Mouse (Mus musculus) ES-Bruce4 (cell line): ENCODE measurements around the gene Cyp51. TPM values are rescaled to one million over a fixed set of nuclear protein-coding genes. Genes with fewer than 3 reads are reported as not detected.
"Not testable (repeated sequence)": the region's sequence is repeated elsewhere in the genome, so short reads cannot be mapped to it uniquely, and the experiment has no call there.

Experiments
- H3K27ac ChIP-seq: 2 replicates; pipeline ENCODE4 v1.5.1; 2012; ENCODE audit warnings: low read length, inconsistent platforms; ENCODE audit not compliant: insufficient read depth
- H3K27me3 ChIP-seq: 2 replicates; pipeline ENCODE4 v1.6.1; 2012; ENCODE audit warnings: mild to moderate bottlenecking, low read length, inconsistent platforms; ENCODE audit not compliant: control insufficient read depth, poor library complexity, insufficient read depth, severe bottlenecking
- H3K36me3 ChIP-seq: 2 replicates; pipeline ENCODE4 v1.6.1; 2012; ENCODE audit warnings: inconsistent platforms, mild to moderate bottlenecking, low read length, moderate library complexity; ENCODE audit not compliant: control insufficient read depth, poor library complexity, insufficient read depth, severe bottlenecking
- H3K4me1 ChIP-seq: one replicate; pipeline ENCODE4 v1.8.1; 2011; ENCODE audit warnings: low read length; ENCODE audit not compliant: control insufficient read depth, insufficient read depth
- H3K4me3 ChIP-seq: 2 replicates; pipeline ENCODE4 v1.5.1; 2011; ENCODE audit warnings: low read depth, mild to moderate bottlenecking, low read length
- H3K9ac ChIP-seq: 2 replicates; pipeline ENCODE4 v1.6.1; 2012; ENCODE audit warnings: low read depth, mild to moderate bottlenecking, inconsistent platforms; ENCODE audit not compliant: poor library complexity, severe bottlenecking
- H3K9me3 ChIP-seq: replicated peaks from 2 replicates; pipeline ENCODE4 v1.6.1; 2012; ENCODE audit warnings: mild to moderate bottlenecking, low read length, inconsistent platforms; ENCODE audit not compliant: control insufficient read depth, poor library complexity, insufficient read depth, severe bottlenecking
- CTCF ChIP-seq: IDR thresholded peaks from one replicate; pipeline ENCODE4 v1.8.1; 2011; ENCODE audit warnings: low read depth, low read length
- EP300 ChIP-seq: IDR thresholded peaks from 2 replicates; pipeline ENCODE4 v1.6.1; 2011; ENCODE audit warnings: low read depth, low read length; ENCODE audit not compliant: insufficient read depth
- POLR2A ChIP-seq: IDR thresholded peaks from one replicate; pipeline ENCODE4 v1.8.1; 2011; ENCODE audit warnings: low read length; ENCODE audit not compliant: insufficient read depth
- polyA plus RNA-seq: library from polyadenylated mRNA; stranded (reverse); fragments of >200 nt; gene quantifications from 2 replicates; pipeline ENCODE4 v1.2.4, GENCODE M21; 2011; ENCODE audit warnings: low read depth; ENCODE audit not compliant: missing spikeins, insufficient read depth, insufficient read length

The Cyp51 gene
- 61.4 and 72.0 TPM in 2 replicates for polyA plus RNA-seq

- Histone ChIP-seq H3K27ac (peak within 1 kb of the TSS; percentile 54), H3K36me3 (peaks cover 29% of the 10 kb centered on the region), H3K9me3 (peaks cover 6% of the 10 kb centered on the region), H3K4me3 (peak within 1 kb of the TSS; percentile 80), H3K27me3 (no peaks in the 10 kb centered on the region), H3K9ac (peak within 1 kb of the TSS; percentile 62), H3K4me1 (peaks cover 2% of the 10 kb centered on the region)
- TF ChIP-seq EP300 (0 out of 2 replicates have a peak, but pooled peaks have one; percentile 35), POLR2A (no peak), CTCF (no peak)
These were observed at the start of gene Cyp51 for GRCm38 (mm10) chr5:4104341-4105040. Gene Cyp51 (minus strand): TSS chr5:4104746.

GRCm38 (mm10) chr5:4112570-4113098 is 8.1 kb upstream of the Cyp51 start:
- H3K27ac ChIP-seq, result no peak overlapping the region
- no peaks in the 10 kb centered on the region for H3K27me3 ChIP-seq
- no peaks in the 10 kb centered on the region for H3K36me3 ChIP-seq
- no peak overlapping the region for H3K9ac ChIP-seq
- no peaks in the 10 kb centered on the region for H3K4me1 ChIP-seq
- peaks cover 10% of the 10 kb centered on the region for H3K9me3 ChIP-seq
- no peak overlapping the region for H3K4me3 ChIP-seq
- no peak for TF ChIP-seq EP300
- no peak for TF ChIP-seq POLR2A
- TF ChIP-seq CTCF, result no peak

- H3K9me3 ChIP-seq, result peaks cover 11% of the 10 kb centered on the region
- not testable (repeated sequence) for H3K4me1 ChIP-seq, H3K9ac ChIP-seq, H3K27ac ChIP-seq, H3K27me3 ChIP-seq, H3K4me3 ChIP-seq, H3K36me3 ChIP-seq
- TF ChIP-seq EP300, result peak; percentile 83
These were observed 2.5 kb upstream of the Cyp51 start for GRCm38 (mm10) chr5:4107056-4107455.

DNA sequence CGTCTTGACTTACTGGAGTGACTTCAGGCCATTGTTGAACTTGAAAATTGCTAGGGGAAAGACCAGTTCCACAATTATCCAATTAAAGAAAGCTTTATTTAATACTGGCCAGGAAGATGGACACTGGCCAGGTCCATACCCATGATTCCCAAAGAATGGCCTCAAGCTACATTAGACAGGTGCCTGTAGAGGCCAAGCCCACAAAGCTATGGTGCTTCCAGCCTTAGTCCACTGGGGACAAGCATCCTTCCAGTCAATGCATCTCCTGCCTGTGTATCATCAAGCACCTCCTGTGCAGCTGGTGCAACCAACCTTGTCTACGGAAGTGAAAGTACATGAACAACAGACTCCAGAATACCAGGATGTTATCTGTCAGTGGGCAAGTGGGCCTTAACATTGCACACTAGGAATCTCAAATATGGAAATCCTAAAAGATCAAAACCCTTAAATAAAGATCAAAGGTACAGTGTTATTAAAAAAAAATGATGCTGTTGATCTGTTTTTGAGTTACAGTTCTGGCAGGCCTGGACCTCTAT is 1.2 kb upstream of the Cyp51 start:
- no peak overlapping the region for H3K27ac ChIP-seq
- TF ChIP-seq CTCF (no peak), EP300 (no peak), POLR2A (no peak)
- H3K9me3 ChIP-seq, result peaks cover 12% of the 10 kb centered on the region
- H3K9ac ChIP-seq, result no peak overlapping the region
- no peak overlapping the region for H3K4me3 ChIP-seq
- H3K36me3 ChIP-seq, result peaks cover 19% of the 10 kb centered on the region
- no peaks in the 10 kb centered on the region for H3K27me3 ChIP-seq
- peaks cover 2% of the 10 kb centered on the region for H3K4me1 ChIP-seq

- peak overlapping the region; percentile 80 for H3K4me3 ChIP-seq
- peak overlapping the region; percentile 62 for H3K9ac ChIP-seq
- H3K36me3 ChIP-seq, result peaks cover 37% of the 10 kb centered on the region
- H3K9me3 ChIP-seq, result peaks cover 6% of the 10 kb centered on the region; the same call in 1 of the 2 replicates
- peaks cover 2% of the 10 kb centered on the region for H3K4me1 ChIP-seq
- no peaks in the 10 kb centered on the region for H3K27me3 ChIP-seq
- H3K27ac ChIP-seq, result no peak overlapping the region
- no peak for TF ChIP-seq POLR2A
- no peak for TF ChIP-seq EP300
- no peak for TF ChIP-seq CTCF
These were observed 763 bp downstream of the Cyp51 start for GRCm38 (mm10) chr5:4103626-4104340.
